Mouse (Mus musculus) forebrain, embryonic 16.5 days (tissue): ENCODE measurements around the gene Matn4. TPM values are rescaled to one million over a fixed set of nuclear protein-coding genes. Genes with fewer than 3 reads are reported as not detected.

Source experiments
- ATAC-seq: fragments of 200-750 bp; cut with Nextera tagmentation; 2 replicates; pipeline ENCODE4 v1.8.0; 2017; ENCODE audit warnings: mild to moderate bottlenecking, moderate library complexity
- H3K27ac ChIP-seq: fragments of 300-500 bp; sonication (generic); 2 replicates; pipeline ENCODE4 v1.5.1; 2014; ENCODE audit warnings: low read length, control low read depth
- H3K27me3 ChIP-seq: fragments of 300-500 bp; sonication (generic); replicated peaks from 2 replicates; pipeline ENCODE4 v1.6.1; 2014; ENCODE audit warnings: low read length; ENCODE audit not compliant: control insufficient read depth, insufficient read depth
- H3K36me3 ChIP-seq: fragments of 300-500 bp; sonication (generic); 2 replicates; pipeline ENCODE4 v1.6.1; 2014; ENCODE audit not compliant: control insufficient read depth, insufficient read depth
- H3K4me1 ChIP-seq: fragments of 300-500 bp; sonication (generic); replicated peaks from 2 replicates; pipeline ENCODE4 v1.6.1; 2014; ENCODE audit warnings: low read length; ENCODE audit not compliant: control insufficient read depth, insufficient read depth
- H3K4me2 ChIP-seq: fragments of 300-500 bp; sonication (generic); 2 replicates; pipeline ENCODE4 v1.6.1; 2014; ENCODE audit warnings: mild to moderate bottlenecking, low read length, control low read depth
- H3K4me3 ChIP-seq: fragments of 300-500 bp; sonication (generic); replicated peaks from 2 replicates; pipeline ENCODE4 v1.5.1; 2014; ENCODE audit warnings: mild to moderate bottlenecking, low read length, control low read depth
- H3K9ac ChIP-seq: fragments of 300-500 bp; sonication (generic); replicated peaks from 2 replicates; pipeline ENCODE4 v1.6.1; 2014; ENCODE audit warnings: low read depth, low read length, control low read depth
- H3K9me3 ChIP-seq: fragments of 300-500 bp; sonication (generic); 2 replicates; pipeline ENCODE4 v1.6.1; 2016; ENCODE audit warnings: low read length; ENCODE audit not compliant: control insufficient read depth
- WGBS: fragments of 180-500 bp; shearing (Covaris S2); extraction: QIAGEN DNeasy Blood & Tissue Kit; methylation state at CpG from one replicate; pipeline ENCODE4 v1.1.7; 2014; 5-methylcytosine and 5-hydroxymethylcytosine counted together
- polyA plus RNA-seq: library from polyadenylated mRNA; unstranded; fragments of >200 nt; fragmentation: Nextera tagmentation; extraction: Ambion mirVana; gene quantifications from 2 replicates; pipeline ENCODE4 v1.2.1, GENCODE M21; 2015

Gene Matn4
- polyA plus RNA-seq, 1 experiment from 2014 or later: 2.0 TPM

DNA sequence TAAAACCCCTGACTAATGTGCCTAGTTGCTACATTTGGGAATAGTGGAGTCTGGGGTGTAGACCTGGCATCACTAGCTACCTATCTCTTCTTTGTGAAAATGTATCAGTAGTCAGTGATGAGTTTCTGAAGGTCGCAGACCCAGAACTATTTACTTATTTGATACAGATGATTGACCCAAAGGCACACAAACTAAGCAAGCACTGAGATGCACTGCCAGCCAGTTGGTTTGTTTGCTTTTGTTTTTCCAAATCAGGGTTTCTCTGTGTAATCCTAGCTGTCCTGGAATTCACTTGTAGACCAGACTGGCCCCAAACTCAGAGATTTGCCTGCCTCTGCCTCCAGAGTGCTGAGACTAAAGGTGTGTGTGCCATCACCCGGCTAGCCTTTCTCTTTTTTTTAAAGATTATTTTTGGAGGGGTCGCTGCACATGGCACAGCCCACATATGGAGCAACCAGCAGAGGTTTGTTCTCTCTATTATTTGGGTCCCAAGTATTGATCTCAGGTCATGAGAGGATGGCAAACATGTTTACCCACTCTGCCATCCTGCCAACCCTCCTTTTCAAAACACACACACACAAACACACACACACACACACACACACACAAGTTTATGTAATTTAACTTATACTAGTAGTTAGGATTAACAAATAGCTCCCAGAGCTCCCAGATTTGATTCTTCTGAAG, 40.6 kb upstream of the Matn4 start:
- WGBS: 76% methylated on average over 3 of the region's 3 CpGs
- H3K9ac ChIP-seq: no peak overlapping the region
- peaks cover 15% of the 10 kb centered on the region for H3K4me1 ChIP-seq
- ATAC-seq: no peak
- no peaks in the 10 kb centered on the region for H3K9me3 ChIP-seq
- H3K4me3 ChIP-seq: no peak overlapping the region
- H3K27ac ChIP-seq: no peak overlapping the region
- H3K27me3 ChIP-seq: peaks cover 7% of the 10 kb centered on the region; the same call in 1 of the 2 replicates
- no peak overlapping the region for H3K4me2 ChIP-seq
- no peaks in the 10 kb centered on the region for H3K36me3 ChIP-seq

- no peak overlapping the region for H3K4me3 ChIP-seq
- WGBS: 89% methylated on average over 2 of the region's 2 CpGs
These were observed 39.7 kb upstream of the Matn4 start for GRCm38 (mm10) chr2:164444701-164445100.

DNA sequence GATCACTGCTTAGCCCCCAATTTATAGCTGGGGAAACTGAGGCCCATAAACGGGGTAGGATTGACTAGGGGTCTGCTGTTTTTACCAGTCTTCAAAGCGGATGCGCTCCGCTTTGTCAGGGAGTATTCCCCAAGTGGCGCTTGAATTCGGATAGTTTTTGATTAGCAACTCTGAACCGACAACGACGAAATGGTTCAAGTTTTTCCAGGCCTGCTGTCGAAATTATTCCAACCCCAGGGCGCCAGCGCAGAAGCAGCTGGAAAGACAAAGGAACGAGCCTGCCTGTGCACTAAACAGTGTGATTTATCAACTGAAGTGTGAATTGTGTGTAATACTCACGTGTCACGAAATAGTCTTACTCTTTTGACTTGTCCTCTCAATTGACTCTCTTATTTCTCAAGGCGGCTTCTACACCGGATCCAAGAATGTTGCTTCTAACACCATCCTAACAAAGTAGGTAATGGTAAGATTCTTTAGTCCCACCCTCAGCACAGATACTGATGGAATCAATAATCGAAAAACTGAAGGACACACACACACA, 38.6 kb upstream of the Matn4 start, which contains the start of gene Sdc4:
Sdc4 (minus strand) TSS at position 428 of the 541 bp plus-strand sequence.
- peaks cover 15% of the 10 kb centered on the region for H3K4me1 ChIP-seq
- H3K36me3 ChIP-seq: no peaks in the 10 kb centered on the region
- H3K27me3 ChIP-seq: peaks cover 7% of the 10 kb centered on the region; the same call in 1 of the 2 replicates
- peak within 1 kb of the TSS; percentile 52 for H3K4me3 ChIP-seq
- H3K4me2 ChIP-seq: peak within 1 kb of the TSS; percentile 92
- H3K9me3 ChIP-seq: no peaks in the 10 kb centered on the region
- no peak within 1 kb of the TSS for H3K27ac ChIP-seq
- no peak for ATAC-seq
- WGBS: 8% methylated on average over 18 of the region's 18 CpGs
- H3K9ac ChIP-seq: peak within 1 kb of the TSS; percentile 63

More at GRCm38 (mm10) chr2:164444701-164445100, 39.7 kb upstream of the Matn4 start:
- H3K36me3 ChIP-seq: no peaks in the 10 kb centered on the region
- H3K9me3 ChIP-seq: no peaks in the 10 kb centered on the region
- ATAC-seq: no peak
- peaks cover 7% of the 10 kb centered on the region; the same call in 1 of the 2 replicates for H3K27me3 ChIP-seq
- H3K27ac ChIP-seq: no peak overlapping the region
- H3K4me2 ChIP-seq: no peak overlapping the region
- H3K9ac ChIP-seq: no peak overlapping the region
- peaks cover 15% of the 10 kb centered on the region for H3K4me1 ChIP-seq

DNA sequence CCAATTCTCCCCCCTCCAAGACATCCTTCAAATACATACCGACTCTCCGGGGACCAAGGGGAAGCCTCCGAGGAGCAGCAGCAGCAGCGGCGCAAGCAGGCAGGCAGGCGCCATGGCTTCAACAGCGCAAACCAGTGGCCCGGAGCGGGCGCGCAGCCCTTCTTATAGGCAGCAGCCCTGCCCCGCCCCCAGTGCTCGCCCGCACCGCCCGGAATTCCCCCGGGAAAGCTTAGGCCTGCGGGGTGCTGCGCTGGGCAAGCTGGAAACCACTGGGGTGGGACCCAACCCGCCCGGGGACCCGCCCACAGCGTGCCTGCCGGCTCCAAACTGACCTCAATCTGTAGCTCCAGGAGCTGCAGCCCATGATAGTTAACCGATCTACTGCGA, 38.1 kb upstream of the Matn4 start:
- under 1% methylated on average over 26 of the region's 26 CpGs for WGBS
- ATAC-seq: peak; percentile 95
- peaks cover 7% of the 10 kb centered on the region; the same call in 1 of the 2 replicates for H3K27me3 ChIP-seq
- H3K36me3 ChIP-seq: no peaks in the 10 kb centered on the region
- H3K27ac ChIP-seq: no peak overlapping the region
- peaks cover 15% of the 10 kb centered on the region for H3K4me1 ChIP-seq
- peak overlapping the region; percentile 63 for H3K9ac ChIP-seq
- no peaks in the 10 kb centered on the region for H3K9me3 ChIP-seq
- peak overlapping the region; percentile 52 for H3K4me3 ChIP-seq
- H3K4me2 ChIP-seq: peak overlapping the region; percentile 92

DNA sequence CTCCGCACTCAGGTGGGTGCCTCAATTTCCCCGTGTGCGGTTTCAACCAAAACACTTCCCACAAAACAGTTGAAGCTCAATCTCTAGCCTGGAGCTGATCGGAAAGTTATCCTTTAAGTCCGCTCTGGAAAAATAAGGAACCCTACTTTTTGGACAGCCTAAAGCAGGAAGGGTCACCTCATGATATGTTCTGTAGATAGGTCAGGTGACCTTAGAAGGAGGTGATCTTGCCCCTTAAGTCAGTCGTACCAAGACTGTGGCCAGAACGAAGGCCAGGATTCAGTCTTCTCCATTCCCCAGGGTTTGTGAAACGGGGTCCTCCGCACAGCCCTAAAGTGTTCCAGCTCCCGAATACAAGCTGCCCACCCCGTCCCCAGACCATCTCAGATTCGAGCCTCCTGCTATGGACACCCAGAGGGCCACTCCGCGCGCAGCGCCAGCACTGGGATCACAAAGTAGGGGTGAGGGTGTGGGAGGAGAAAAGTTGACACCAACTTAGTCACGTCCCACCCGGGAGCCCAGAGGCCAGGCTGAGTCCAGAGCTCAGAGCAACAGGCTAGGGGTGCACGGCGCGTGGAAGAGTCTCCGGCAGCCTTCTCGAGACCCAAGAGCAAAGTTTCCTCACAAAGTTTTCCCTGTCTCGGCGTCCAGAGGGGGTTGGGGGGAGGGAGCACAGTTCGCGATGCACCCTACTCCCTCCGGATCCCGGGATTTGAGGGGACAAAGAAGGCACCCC, 37.5 kb upstream of the Matn4 start:
- H3K27me3 ChIP-seq: peaks cover 7% of the 10 kb centered on the region; the same call in 1 of the 2 replicates
- peak overlapping the region; percentile 63 for H3K9ac ChIP-seq
- H3K9me3 ChIP-seq: no peaks in the 10 kb centered on the region
- no peak overlapping the region for H3K27ac ChIP-seq
- WGBS: 2% methylated on average over 29 of the region's 29 CpGs
- H3K4me3 ChIP-seq: peak overlapping the region; percentile 52
- H3K36me3 ChIP-seq: no peaks in the 10 kb centered on the region
- peak overlapping the region; percentile 92 for H3K4me2 ChIP-seq
- ATAC-seq: peak; percentile 49
- H3K4me1 ChIP-seq: peaks cover 15% of the 10 kb centered on the region

DNA sequence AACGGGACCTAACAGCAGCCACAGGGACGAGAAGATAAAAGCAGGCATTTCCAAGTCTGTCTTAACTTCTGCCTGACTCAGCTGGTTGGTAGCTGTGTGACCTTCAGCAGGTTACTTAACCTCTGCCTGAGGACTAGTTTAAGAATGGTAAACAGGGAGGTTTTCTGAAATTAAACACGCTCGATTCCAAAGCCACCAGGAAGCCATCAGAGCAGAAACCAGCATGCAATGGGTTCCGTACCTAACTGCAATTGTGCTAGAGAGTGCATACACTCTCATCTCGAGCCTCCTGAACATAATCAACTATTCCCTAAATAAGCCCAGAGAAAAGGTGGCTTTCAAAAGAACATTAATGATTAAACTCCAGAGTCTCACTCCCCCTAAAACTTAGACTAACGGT, 36.8 kb upstream of the Matn4 start:
- Histone ChIP-seq H3K27ac (no peak overlapping the region), H3K9me3 (no peaks in the 10 kb centered on the region), H3K9ac (no peak overlapping the region), H3K27me3 (peaks cover 7% of the 10 kb centered on the region; the same call in 1 of the 2 replicates), H3K36me3 (no peaks in the 10 kb centered on the region), H3K4me3 (no peak overlapping the region; the same call in 1 of the 2 replicates), H3K4me1 (peaks cover 15% of the 10 kb centered on the region), H3K4me2 (no peak overlapping the region)
- ATAC-seq: no peak
- WGBS: 37% methylated on average over 7 of the region's 7 CpGs

DNA sequence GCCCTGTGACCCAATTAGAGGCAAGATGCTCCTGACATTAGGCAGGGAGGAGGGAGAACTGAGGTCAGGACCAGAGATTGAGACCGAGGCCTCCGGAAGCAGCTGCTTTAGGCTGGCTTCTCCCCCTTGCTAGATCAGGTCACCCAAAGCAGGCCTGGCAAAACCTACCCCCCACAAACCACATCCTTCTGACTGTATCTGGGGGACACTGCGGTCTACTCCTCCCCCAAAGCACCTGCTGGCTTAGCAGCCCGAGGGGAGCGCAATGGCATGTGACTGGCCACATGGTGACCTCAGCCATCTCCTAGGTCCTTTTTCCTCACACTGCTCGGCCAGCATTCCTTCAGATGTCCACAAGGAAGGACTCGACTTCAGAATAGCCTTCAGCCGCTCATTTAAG, 36.2 kb upstream of the Matn4 start:
- WGBS: 43% methylated on average over 8 of the region's 8 CpGs
- Histone ChIP-seq H3K27ac (no peak overlapping the region), H3K4me3 (no peak overlapping the region), H3K9ac (no peak overlapping the region), H3K27me3 (peaks cover 7% of the 10 kb centered on the region; the same call in 1 of the 2 replicates), H3K9me3 (no peaks in the 10 kb centered on the region), H3K36me3 (no peaks in the 10 kb centered on the region), H3K4me2 (no peak overlapping the region), H3K4me1 (peaks cover 15% of the 10 kb centered on the region)
- no peak for ATAC-seq

DNA sequence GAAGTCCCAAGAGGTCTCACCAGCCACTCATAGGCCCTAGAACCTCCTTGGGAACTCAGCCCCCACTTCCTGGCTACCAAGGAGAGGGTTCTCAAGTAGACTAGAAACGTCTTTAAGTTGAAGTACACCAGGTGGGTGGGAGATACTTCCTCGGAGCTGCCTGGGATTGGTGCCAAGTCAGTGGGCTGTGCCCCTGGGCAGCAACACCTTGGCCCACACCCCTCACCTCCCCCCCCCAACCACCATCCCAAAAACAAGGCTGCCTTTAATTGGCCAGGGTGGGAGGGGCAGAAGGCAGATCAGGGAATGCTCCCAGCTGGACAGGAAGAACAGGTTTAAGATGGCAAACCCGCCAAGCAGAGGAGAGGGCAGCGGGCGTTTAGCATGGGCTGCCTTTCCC, 35.4 kb upstream of the Matn4 start:
- Histone ChIP-seq H3K4me1 (peaks cover 15% of the 10 kb centered on the region), H3K9ac (no peak overlapping the region), H3K27me3 (peaks cover 7% of the 10 kb centered on the region; the same call in 1 of the 2 replicates), H3K27ac (no peak overlapping the region), H3K4me2 (no peak overlapping the region), H3K36me3 (no peaks in the 10 kb centered on the region), H3K9me3 (no peaks in the 10 kb centered on the region), H3K4me3 (no peak overlapping the region)
- WGBS: 78% methylated on average over 5 of the region's 5 CpGs
- no peak for ATAC-seq

DNA sequence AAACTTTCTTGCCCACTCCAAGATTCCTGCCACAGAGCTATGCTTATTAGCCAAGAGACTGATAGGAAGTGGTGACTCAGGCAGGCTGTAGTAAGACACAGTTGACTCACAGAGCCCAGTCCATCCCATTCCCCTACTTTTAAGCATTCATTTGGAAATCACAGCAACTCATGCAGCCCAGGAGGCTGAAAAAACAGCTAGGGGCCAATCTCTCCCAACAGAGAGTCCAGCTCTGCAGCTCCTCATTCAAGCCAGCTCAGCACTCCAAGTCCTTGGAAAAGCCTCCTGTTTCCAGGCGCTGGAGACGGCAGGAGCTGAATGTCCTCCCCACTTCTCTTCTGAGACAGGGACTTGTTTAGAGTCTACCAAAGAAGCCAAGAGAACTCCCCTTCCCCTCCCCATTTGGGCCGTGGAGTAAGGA, 34.1 kb upstream of the Matn4 start:
- 63% methylated on average over 3 of the region's 3 CpGs for WGBS
- no peaks in the 10 kb centered on the region for H3K36me3 ChIP-seq
- H3K4me1 ChIP-seq: peaks cover 15% of the 10 kb centered on the region
- ATAC-seq: no peak
- no peak overlapping the region for H3K4me2 ChIP-seq
- no peaks in the 10 kb centered on the region for H3K9me3 ChIP-seq
- H3K27ac ChIP-seq: no peak overlapping the region
- peaks cover 4% of the 10 kb centered on the region; the same call in 1 of the 2 replicates for H3K27me3 ChIP-seq
- no peak overlapping the region for H3K4me3 ChIP-seq
- H3K9ac ChIP-seq: no peak overlapping the region
